Mouse (Mus musculus) liver, embryonic 11.5 days (tissue): ENCODE data around the gene Efcab9. TPM values are rescaled to one million over a fixed set of nuclear protein-coding genes. Genes with fewer than 3 reads are reported as not detected.
"Not testable (repeated sequence)": the region's sequence is repeated elsewhere in the genome, so short reads cannot be mapped to it uniquely, and the experiment has no call there.

Experiments used
- ATAC-seq: fragments of 200-750 bp; cut with Nextera tagmentation; replicated peaks from 2 replicates; pipeline ENCODE4 v1.8.0; 2017; ENCODE audit warnings: moderate number of reproducible peaks, mild to moderate bottlenecking, moderate TSS enrichment, moderate library complexity; ENCODE audit not compliant: low FRiP score
- DNase-seq: peaks from one replicate; pipeline ENCODE4 v3.0.0-alpha.2; 2017; ENCODE audit warnings: low spot score
- H3K27ac ChIP-seq: fragments of 300-500 bp; sonication (generic); 2 replicates; pipeline ENCODE4 v1.5.1; 2014; ENCODE audit warnings: mild to moderate bottlenecking, low read depth, low read length, control low read depth
- H3K27me3 ChIP-seq: fragments of 300-500 bp; sonication (generic); replicated peaks from 2 replicates; pipeline ENCODE4 v1.6.1; 2014; ENCODE audit warnings: low read length, mixed read lengths; ENCODE audit not compliant: control insufficient read depth, insufficient read depth
- H3K36me3 ChIP-seq: fragments of 300-500 bp; sonication (generic); 2 replicates; pipeline ENCODE4 v1.6.1; 2014; ENCODE audit warnings: mild to moderate bottlenecking, low read length, moderate library complexity, mixed read lengths; ENCODE audit not compliant: control insufficient read depth, insufficient read depth
- H3K4me1 ChIP-seq: fragments of 300-500 bp; sonication (generic); replicated peaks from 2 replicates; pipeline ENCODE4 v1.6.1; 2014; ENCODE audit warnings: low read length, mixed read lengths; ENCODE audit not compliant: control insufficient read depth, insufficient read depth
- H3K4me2 ChIP-seq: fragments of 300-500 bp; sonication (generic); 2 replicates; pipeline ENCODE4 v1.6.1; 2014; ENCODE audit warnings: mild to moderate bottlenecking, control low read depth, moderate library complexity
- H3K4me3 ChIP-seq: fragments of 300-500 bp; sonication (generic); 2 replicates; pipeline ENCODE4 v1.5.1; 2014; ENCODE audit warnings: low read depth, low read length, control low read depth
- H3K9ac ChIP-seq: fragments of 300-500 bp; sonication (generic); 2 replicates; pipeline ENCODE4 v1.6.1; 2014; ENCODE audit warnings: low read depth, low read length, control low read depth
- H3K9me3 ChIP-seq: fragments of 300-500 bp; sonication (generic); 2 replicates; pipeline ENCODE4 v1.6.1; 2016; ENCODE audit warnings: low read length, inconsistent platforms, mixed read lengths; ENCODE audit not compliant: control insufficient read depth
- WGBS: fragments of 180-500 bp; shearing (Covaris S2); extraction: QIAGEN DNeasy Blood & Tissue Kit; methylation state at CpG from one replicate; pipeline ENCODE4 v1.1.7; 2014; 5-methylcytosine and 5-hydroxymethylcytosine counted together
- polyA plus RNA-seq: library from polyadenylated mRNA; unstranded; fragments of >200 nt; fragmentation: Nextera tagmentation; extraction: Ambion mirVana; gene quantifications from 2 replicates; pipeline ENCODE4 v1.2.1, GENCODE M21; 2014

Efcab9 gene
- polyA plus RNA-seq, 1 experiment from 2014 or later: 0.49 TPM

- Histone ChIP-seq H3K4me3 (no peak overlapping the region), H3K36me3 (no peaks in the 10 kb centered on the region), H3K9me3 (no peaks in the 10 kb centered on the region), H3K27me3 (no peaks in the 10 kb centered on the region), H3K4me1 (no peaks in the 10 kb centered on the region; the same call in 1 of the 2 replicates), H3K9ac (no peak overlapping the region), H3K27ac (no peak overlapping the region), H3K4me2 (no peak overlapping the region)
- 76% methylated on average over 2 of the region's 2 CpGs for WGBS
- DNase-seq (no peak), ATAC-seq (no peak)
These were observed 10.6 kb downstream of the Efcab9 start for GRCm38 (mm10) chr11:32521246-32521645.

- Histone ChIP-seq H3K4me3 (no peak overlapping the region), H3K9ac (0 out of 2 replicates have a peak overlapping the region, but pooled peaks have one; percentile 5), H3K27me3 (no peaks in the 10 kb centered on the region), H3K27ac (no peak overlapping the region), H3K9me3 (no peaks in the 10 kb centered on the region), H3K4me1 (no peaks in the 10 kb centered on the region; the same call in 1 of the 2 replicates), H3K36me3 (0 out of 2 replicates have a peak, but pooled peaks cover 2% of the 10 kb centered on the region), H3K4me2 (no peak overlapping the region)
- 0 out of 2 replicates have a peak, but pooled peaks have one; percentile 7 for ATAC-seq
- WGBS: 45% methylated on average over 1 of the region's 1 CpGs
- no peak for DNase-seq
These were observed 12.5 kb downstream of the Efcab9 start for GRCm38 (mm10) chr11:32519354-32519753.

GRCm38 (mm10) chr11:32518770-32519169 lies 13.1 kb downstream of the Efcab9 start:
- DNase-seq: no peak
- 86% methylated on average over 4 of the region's 4 CpGs for WGBS
- H3K27me3 ChIP-seq: no peaks in the 10 kb centered on the region

GRCm38 (mm10) chr11:32516916-32517712 lies 14.8 kb downstream of the Efcab9 start:
- Histone ChIP-seq H3K27ac (no peak overlapping the region), H3K9ac (no peak overlapping the region), H3K27me3 (no peaks in the 10 kb centered on the region), H3K4me3 (no peak overlapping the region), H3K36me3 (0 out of 2 replicates have a peak, but pooled peaks cover 2% of the 10 kb centered on the region), H3K4me2 (no peak overlapping the region), H3K4me1 (no peaks in the 10 kb centered on the region; the same call in 1 of the 2 replicates), H3K9me3 (no peaks in the 10 kb centered on the region)
- WGBS: 90% methylated on average over 8 of the region's 8 CpGs
- DNase-seq: no peak
- no peak for ATAC-seq

More at GRCm38 (mm10) chr11:32518770-32519169, 13.1 kb downstream of the Efcab9 start:
- Histone ChIP-seq H3K36me3 (0 out of 2 replicates have a peak, but pooled peaks cover 2% of the 10 kb centered on the region), H3K27ac (no peak overlapping the region), H3K4me3 (no peak overlapping the region), H3K9me3 (no peaks in the 10 kb centered on the region), H3K9ac (no peak overlapping the region), H3K4me2 (no peak overlapping the region), H3K4me1 (no peaks in the 10 kb centered on the region; the same call in 1 of the 2 replicates)
- no peak for ATAC-seq

- H3K9me3 ChIP-seq: no peaks in the 10 kb centered on the region
- WGBS: 89% methylated on average over 12 of the region's 12 CpGs
- H3K4me2 ChIP-seq: no peak overlapping the region
- H3K9ac ChIP-seq: no peak overlapping the region
- ATAC-seq (no peak), DNase-seq (no peak)
- no peak overlapping the region for H3K27ac ChIP-seq
- H3K27me3 ChIP-seq: no peaks in the 10 kb centered on the region
- H3K36me3 ChIP-seq: 0 out of 2 replicates have a peak, but pooled peaks cover 2% of the 10 kb centered on the region
- H3K4me3 ChIP-seq: no peak overlapping the region
- H3K4me1 ChIP-seq: no peaks in the 10 kb centered on the region; the same call in 1 of the 2 replicates
These were observed 15.8 kb downstream of the Efcab9 start for GRCm38 (mm10) chr11:32516091-32516490.

- ATAC-seq, DNase-seq: not testable (repeated sequence)
These were observed 17.0 kb downstream of the Efcab9 start for GRCm38 (mm10) chr11:32514853-32515252.

GRCm38 (mm10) chr11:32510930-32511329 lies 21.0 kb downstream of the Efcab9 start:
- Histone ChIP-seq H3K27ac (no peak overlapping the region), H3K4me2 (no peak overlapping the region), H3K4me1 (no peaks in the 10 kb centered on the region), H3K9me3 (no peaks in the 10 kb centered on the region), H3K27me3 (no peaks in the 10 kb centered on the region), H3K9ac (no peak overlapping the region), H3K4me3 (no peak overlapping the region), H3K36me3 (no peaks in the 10 kb centered on the region)
- DNase-seq (no peak), ATAC-seq (no peak)
- 36% methylated on average over 1 of the region's 1 CpGs for WGBS

More at GRCm38 (mm10) chr11:32514853-32515252, 17.0 kb downstream of the Efcab9 start:
- H3K4me2 ChIP-seq, H3K27me3 ChIP-seq, H3K27ac ChIP-seq, H3K9ac ChIP-seq, H3K36me3 ChIP-seq, H3K4me1 ChIP-seq, H3K9me3 ChIP-seq, H3K4me3 ChIP-seq: not testable (repeated sequence)
- 82% methylated on average over 4 of the region's 5 CpGs for WGBS

- H3K4me2 ChIP-seq: no peak overlapping the region
- H3K27me3 ChIP-seq: no peaks in the 10 kb centered on the region
- no peak overlapping the region for H3K9ac ChIP-seq
- no peaks in the 10 kb centered on the region for H3K9me3 ChIP-seq
- H3K4me1 ChIP-seq: peaks cover 6% of the 10 kb centered on the region; the same call in 1 of the 2 replicates
- DNase-seq (no peak), ATAC-seq (no peak)
- WGBS: 74% methylated on average over 7 of the region's 7 CpGs
- no peak overlapping the region for H3K27ac ChIP-seq
- H3K4me3 ChIP-seq: no peak overlapping the region
- no peaks in the 10 kb centered on the region for H3K36me3 ChIP-seq
These were observed 26.7 kb downstream of the Efcab9 start for GRCm38 (mm10) chr11:32505091-32505739.
